Mouse (Mus musculus) midbrain, embryonic 14.5 days (tissue): ENCODE results near the gene Cdh13. TPM values are rescaled to one million over a fixed set of nuclear protein-coding genes. Genes with fewer than 3 reads are reported as not detected.

Experiments used
- ATAC-seq: fragments of 200-750 bp; cut with Nextera tagmentation; 2 replicates; pipeline ENCODE4 v1.8.0; 2017; ENCODE audit warnings: moderate number of reproducible peaks, moderate library complexity; ENCODE audit not compliant: low FRiP score, low TSS enrichment
- DNase-seq: peaks from one replicate; pipeline ENCODE4 v3.0.0-alpha.2; 2015
- H3K27ac ChIP-seq: fragments of 300-500 bp; sonication (generic); replicated peaks from 2 replicates; pipeline ENCODE4 v1.5.1; 2014; ENCODE audit warnings: mild to moderate bottlenecking, low read depth, low read length, moderate library complexity
- H3K27me3 ChIP-seq: fragments of 300-500 bp; sonication (generic); 2 replicates; pipeline ENCODE4 v1.6.1; 2014; ENCODE audit warnings: low read length, control low read depth, mixed read lengths; ENCODE audit not compliant: control insufficient read depth, insufficient read depth
- H3K36me3 ChIP-seq: fragments of 300-500 bp; sonication (generic); 2 replicates; pipeline ENCODE4 v1.6.1; 2014; ENCODE audit warnings: low read length, control low read depth; ENCODE audit not compliant: control insufficient read depth, insufficient read depth
- H3K4me1 ChIP-seq: fragments of 300-500 bp; sonication (generic); 2 replicates; pipeline ENCODE4 v1.6.1; 2014; ENCODE audit warnings: mild to moderate bottlenecking, antibody characterized with exemption, low read length, control low read depth; ENCODE audit not compliant: control insufficient read depth, insufficient read depth
- H3K4me2 ChIP-seq: fragments of 300-500 bp; sonication (generic); 2 replicates; pipeline ENCODE4 v1.6.1; 2014; ENCODE audit warnings: mild to moderate bottlenecking, low read length, moderate library complexity
- H3K4me3 ChIP-seq: fragments of 300-500 bp; sonication (generic); replicated peaks from 2 replicates; pipeline ENCODE4 v1.5.1; 2014; ENCODE audit warnings: low read depth, low read length
- H3K9ac ChIP-seq: fragments of 300-500 bp; sonication (generic); replicated peaks from 2 replicates; pipeline ENCODE4 v1.6.1; 2014; ENCODE audit warnings: mild to moderate bottlenecking, low read length, moderate library complexity
- H3K9me3 ChIP-seq: fragments of 300-500 bp; sonication (generic); 2 replicates; pipeline ENCODE4 v1.6.1; 2016; ENCODE audit warnings: low read length, control low read depth, mixed read lengths; ENCODE audit not compliant: control insufficient read depth
- WGBS: fragments of 180-500 bp; shearing (Covaris S2); extraction: QIAGEN DNeasy Blood & Tissue Kit; methylation state at CpG from one replicate; pipeline ENCODE4 v1.1.7; 2014; 5-methylcytosine and 5-hydroxymethylcytosine counted together
- polyA plus RNA-seq: library from polyadenylated mRNA; unstranded; fragments of >200 nt; fragmentation: Nextera tagmentation; extraction: Ambion mirVana; gene quantifications from 2 replicates; pipeline ENCODE4 v1.2.1, GENCODE M21; 2014

Gene Cdh13
- polyA plus RNA-seq, 1 experiment from 2014 or later: 143 TPM

- WGBS: 59% methylated on average over 8 of the region's 8 CpGs
- H3K9ac ChIP-seq: no peak overlapping the region
- no peak for DNase-seq
- no peaks in the 10 kb centered on the region for H3K9me3 ChIP-seq
- no peaks in the 10 kb centered on the region for H3K36me3 ChIP-seq
- H3K27ac ChIP-seq: peak overlapping the region; percentile 60
- peaks cover 19% of the 10 kb centered on the region; the same call in 1 of the 2 replicates for H3K4me1 ChIP-seq
- H3K4me3 ChIP-seq: no peak overlapping the region
- no peak overlapping the region for H3K4me2 ChIP-seq
- no peaks in the 10 kb centered on the region for H3K27me3 ChIP-seq
- no peak for ATAC-seq
Measured at GRCm38 (mm10) chr8:118380058-118380457, 96.5 kb downstream of the Cdh13 start.

- ATAC-seq (no peak), DNase-seq (no peak)
- H3K4me3 ChIP-seq: no peak overlapping the region
- H3K9me3 ChIP-seq: no peaks in the 10 kb centered on the region
- peaks cover 19% of the 10 kb centered on the region; the same call in 1 of the 2 replicates for H3K4me1 ChIP-seq
- H3K27ac ChIP-seq: no peak overlapping the region
- 60% methylated on average over 9 of the region's 9 CpGs for WGBS
- no peak overlapping the region for H3K9ac ChIP-seq
- H3K27me3 ChIP-seq: no peaks in the 10 kb centered on the region
- H3K4me2 ChIP-seq: no peak overlapping the region
- no peaks in the 10 kb centered on the region for H3K36me3 ChIP-seq
Measured at GRCm38 (mm10) chr8:118380782-118381181, 97.2 kb downstream of the Cdh13 start.

GRCm38 (mm10) chr8:118381641-118382040 is 98.1 kb downstream of the Cdh13 start:
- Histone ChIP-seq H3K4me1 (peaks cover 19% of the 10 kb centered on the region; the same call in 1 of the 2 replicates), H3K36me3 (no peaks in the 10 kb centered on the region), H3K27ac (no peak overlapping the region), H3K9ac (no peak overlapping the region), H3K27me3 (no peaks in the 10 kb centered on the region), H3K9me3 (no peaks in the 10 kb centered on the region), H3K4me3 (no peak overlapping the region), H3K4me2 (no peak overlapping the region)
- DNase-seq: no peak
- 94% methylated on average over 7 of the region's 7 CpGs for WGBS
- ATAC-seq: no peak

GRCm38 (mm10) chr8:118384314-118384713 is 100.8 kb downstream of the Cdh13 start:
- peaks cover 17% of the 10 kb centered on the region; the same call in 1 of the 2 replicates for H3K4me1 ChIP-seq
- no peaks in the 10 kb centered on the region for H3K9me3 ChIP-seq
- no peaks in the 10 kb centered on the region for H3K27me3 ChIP-seq
- ATAC-seq (no peak), DNase-seq (no peak)
- H3K27ac ChIP-seq: no peak overlapping the region
- H3K4me3 ChIP-seq: no peak overlapping the region
- no peak overlapping the region for H3K9ac ChIP-seq
- H3K36me3 ChIP-seq: no peaks in the 10 kb centered on the region
- H3K4me2 ChIP-seq: no peak overlapping the region
- WGBS: 95% methylated on average over 5 of the region's 5 CpGs

GRCm38 (mm10) chr8:118389456-118389855 is 105.9 kb downstream of the Cdh13 start:
- DNase-seq (no peak), ATAC-seq (no peak)
- no peaks in the 10 kb centered on the region for H3K36me3 ChIP-seq
- 75% methylated on average over 3 of the region's 3 CpGs for WGBS
- H3K27me3 ChIP-seq: no peaks in the 10 kb centered on the region
- H3K4me1 ChIP-seq: no peaks in the 10 kb centered on the region
- H3K4me3 ChIP-seq: no peak overlapping the region
- H3K9me3 ChIP-seq: no peaks in the 10 kb centered on the region
- no peak overlapping the region for H3K9ac ChIP-seq
- no peak overlapping the region for H3K4me2 ChIP-seq
- H3K27ac ChIP-seq: no peak overlapping the region

GRCm38 (mm10) chr8:118393909-118394650 is 110.5 kb downstream of the Cdh13 start:
- DNase-seq (no peak), ATAC-seq (no peak)
- H3K9me3 ChIP-seq: no peaks in the 10 kb centered on the region
- no peaks in the 10 kb centered on the region for H3K36me3 ChIP-seq
- 71% methylated on average over 7 of the region's 7 CpGs for WGBS
- H3K4me3 ChIP-seq: no peak overlapping the region
- no peaks in the 10 kb centered on the region for H3K4me1 ChIP-seq
- no peak overlapping the region for H3K9ac ChIP-seq
- no peaks in the 10 kb centered on the region for H3K27me3 ChIP-seq
- H3K27ac ChIP-seq: no peak overlapping the region
- H3K4me2 ChIP-seq: no peak overlapping the region

- 90% methylated on average over 4 of the region's 4 CpGs for WGBS
- Histone ChIP-seq H3K36me3 (no peaks in the 10 kb centered on the region), H3K27ac (no peak overlapping the region), H3K9me3 (no peaks in the 10 kb centered on the region), H3K27me3 (no peaks in the 10 kb centered on the region), H3K9ac (no peak overlapping the region), H3K4me2 (no peak overlapping the region), H3K4me3 (no peak overlapping the region), H3K4me1 (no peaks in the 10 kb centered on the region)
- DNase-seq (no peak), ATAC-seq (no peak)
Measured at GRCm38 (mm10) chr8:118395178-118395577, 111.6 kb downstream of the Cdh13 start.

GRCm38 (mm10) chr8:118404836-118405235 is 121.3 kb downstream of the Cdh13 start:
- no peak for ATAC-seq
- WGBS: 91% methylated on average over 3 of the region's 3 CpGs
- H3K27me3 ChIP-seq: no peaks in the 10 kb centered on the region

GRCm38 (mm10) chr8:118407322-118407721 is 123.8 kb downstream of the Cdh13 start:
- no peak overlapping the region for H3K4me2 ChIP-seq

More at GRCm38 (mm10) chr8:118404836-118405235, 121.3 kb downstream of the Cdh13 start:
- Histone ChIP-seq H3K9ac (no peak overlapping the region), H3K9me3 (no peaks in the 10 kb centered on the region), H3K27ac (no peak overlapping the region), H3K36me3 (no peaks in the 10 kb centered on the region), H3K4me1 (no peaks in the 10 kb centered on the region), H3K4me3 (no peak overlapping the region), H3K4me2 (no peak overlapping the region)
- DNase-seq: no peak

More at GRCm38 (mm10) chr8:118407322-118407721, 123.8 kb downstream of the Cdh13 start:
- DNase-seq (no peak), ATAC-seq (no peak)
- H3K4me3 ChIP-seq: no peak overlapping the region
- no peaks in the 10 kb centered on the region for H3K9me3 ChIP-seq
- WGBS: 93% methylated on average over 6 of the region's 6 CpGs
- H3K36me3 ChIP-seq: no peaks in the 10 kb centered on the region
- H3K27ac ChIP-seq: no peak overlapping the region
- H3K9ac ChIP-seq: no peak overlapping the region
- no peaks in the 10 kb centered on the region for H3K4me1 ChIP-seq
- H3K27me3 ChIP-seq: no peaks in the 10 kb centered on the region
